Mouse (Mus musculus): ENCODE data around the gene Erbb3.

- TF ChIP-seq GATA1 (IDR thresholded peaks at IDR 0.05; ENCODE audit: borderline replicate concordance, low read length), result no peak
- no peak for TF ChIP-seq FLI1 (IDR thresholded peaks at IDR 0.05; ENCODE audit: low read length)
These were observed 47.6 kb upstream of the Erbb3 start for GRCm38 (mm10) chr10:128637011-128637410.

Data from megakaryocyte, embryonic 14.5 days (primary cell).